Mouse (Mus musculus) heart, embryonic 11.5 days (tissue): Measurements from ENCODE around the gene Kif26b. TPM values are rescaled to one million over a fixed set of nuclear protein-coding genes. Genes with fewer than 3 reads are reported as not detected.
A peak's percentile ranks its signal among the peaks of the same experiment; 100 is the strongest.

Experiments used
- ATAC-seq: fragments of 200-750 bp; cut with Nextera tagmentation; replicated peaks from 2 replicates; pipeline ENCODE4 v1.8.0; 2017; ENCODE audit warnings: moderate library complexity; ENCODE audit not compliant: insufficient number of reproducible peaks, low FRiP score, low TSS enrichment
- H3K27ac ChIP-seq: fragments of 300-500 bp; sonication (generic); 2 replicates; pipeline ENCODE4 v1.5.1; 2014; ENCODE audit warnings: mild to moderate bottlenecking, low read depth, low read length
- H3K27me3 ChIP-seq: fragments of 300-500 bp; sonication (generic); 2 replicates; pipeline ENCODE4 v1.6.1; 2014; ENCODE audit warnings: mild to moderate bottlenecking, low read length, mixed read lengths; ENCODE audit not compliant: control insufficient read depth, insufficient read depth
- H3K36me3 ChIP-seq: fragments of 300-500 bp; sonication (generic); 2 replicates; pipeline ENCODE4 v1.6.1; 2014; ENCODE audit warnings: mild to moderate bottlenecking, low read length, moderate library complexity, mixed read lengths; ENCODE audit not compliant: control insufficient read depth, insufficient read depth
- H3K4me1 ChIP-seq: fragments of 300-500 bp; sonication (generic); 2 replicates; pipeline ENCODE4 v1.6.1; 2014; ENCODE audit warnings: low read length; ENCODE audit not compliant: control insufficient read depth, insufficient read depth
- H3K4me2 ChIP-seq: fragments of 300-500 bp; sonication (generic); 2 replicates; pipeline ENCODE4 v1.6.1; 2014; ENCODE audit warnings: mild to moderate bottlenecking, moderate library complexity
- H3K4me3 ChIP-seq: fragments of 300-500 bp; sonication (generic); 2 replicates; pipeline ENCODE4 v1.5.1; 2014; ENCODE audit warnings: low read depth, low read length
- H3K9ac ChIP-seq: fragments of 300-500 bp; sonication (generic); 2 replicates; pipeline ENCODE4 v1.6.1; 2014; ENCODE audit warnings: mild to moderate bottlenecking, low read depth, low read length, moderate library complexity
- H3K9me3 ChIP-seq: fragments of 300-500 bp; sonication (generic); replicated peaks from 2 replicates; pipeline ENCODE4 v1.6.1; 2016; ENCODE audit warnings: low read length; ENCODE audit not compliant: control insufficient read depth
- WGBS: fragments of 180-500 bp; shearing (Covaris S2); extraction: QIAGEN DNeasy Blood & Tissue Kit; methylation state at CpG from one replicate; pipeline ENCODE4 v1.1.7; 2014; ENCODE audit not compliant: insufficient replicate concordance; 5-methylcytosine and 5-hydroxymethylcytosine counted together
- polyA plus RNA-seq: library from polyadenylated mRNA; unstranded; fragments of >200 nt; fragmentation: Nextera tagmentation; extraction: Ambion mirVana; gene quantifications from 2 replicates; pipeline ENCODE4 v1.2.1, GENCODE M21; 2014

Gene Kif26b
- 16.4 and 18.9 TPM in 2 replicates for polyA plus RNA-seq

GRCm38 (mm10) chr1:178528431-178529351 is at the start of gene Kif26b:
Gene Kif26b, plus strand, starts transcription at chr1:178529125.
- Histone ChIP-seq H3K27me3 (no peaks in the 10 kb centered on the region), H3K9me3 (no peaks in the 10 kb centered on the region), H3K27ac (peak within 1 kb of the TSS; percentile 88), H3K4me2 (peak within 1 kb of the TSS; percentile 100), H3K9ac (peak within 1 kb of the TSS; percentile 86), H3K4me1 (peaks cover 18% of the 10 kb centered on the region), H3K4me3 (peak within 1 kb of the TSS; percentile 79), H3K36me3 (no peaks in the 10 kb centered on the region)
- peak; percentile 52; the same call in 1 of the 2 replicates for ATAC-seq
- WGBS, result under 1% methylated on average over 88 of the region's 92 CpGs

GRCm38 (mm10) chr1:178483854-178484253 is 45.1 kb upstream of the Kif26b start:
- no peaks in the 10 kb centered on the region for H3K36me3 ChIP-seq
- ATAC-seq, result no peak
- H3K27me3 ChIP-seq, result no peaks in the 10 kb centered on the region
- no peak overlapping the region for H3K9ac ChIP-seq
- no peak overlapping the region for H3K4me3 ChIP-seq
- no peaks in the 10 kb centered on the region for H3K9me3 ChIP-seq
- no peak overlapping the region for H3K27ac ChIP-seq
- no peak overlapping the region for H3K4me2 ChIP-seq
- H3K4me1 ChIP-seq, result peaks cover 21% of the 10 kb centered on the region

- Histone ChIP-seq H3K4me1 (peaks cover 19% of the 10 kb centered on the region), H3K4me3 (no peak overlapping the region), H3K4me2 (no peak overlapping the region), H3K27me3 (no peaks in the 10 kb centered on the region), H3K36me3 (no peaks in the 10 kb centered on the region), H3K27ac (no peak overlapping the region), H3K9me3 (no peaks in the 10 kb centered on the region), H3K9ac (no peak overlapping the region)
- whole genome bisulfite sequencing, result 71% methylated on average over 5 of the region's 5 CpGs
- ATAC-seq, result no peak
Observed at GRCm38 (mm10) chr1:178485138-178485867, 43.6 kb upstream of the Kif26b start.

DNA sequence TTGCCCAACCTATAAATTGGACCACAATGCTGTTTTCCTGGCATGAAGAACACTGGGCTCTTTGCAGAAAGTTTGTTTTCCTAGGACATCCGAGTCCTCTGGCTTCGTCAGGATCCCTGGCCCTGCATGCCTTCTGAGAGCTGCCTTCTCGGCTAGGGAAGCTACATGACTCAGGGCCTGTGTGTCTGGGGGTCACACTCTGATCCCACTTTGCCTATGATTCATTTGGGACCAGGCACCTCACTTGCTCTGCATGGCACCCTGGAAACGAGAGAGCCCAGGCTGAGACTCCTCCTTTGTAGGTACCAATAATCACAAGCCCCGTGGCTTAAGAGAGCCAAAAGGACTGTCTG is 43.1 kb upstream of the Kif26b start:
- no peaks in the 10 kb centered on the region for H3K27me3 ChIP-seq
- no peaks in the 10 kb centered on the region for H3K36me3 ChIP-seq
- H3K4me2 ChIP-seq, result no peak overlapping the region
- H3K4me1 ChIP-seq, result peaks cover 19% of the 10 kb centered on the region
- no peak overlapping the region for H3K27ac ChIP-seq
- WGBS, result 63% methylated on average over 5 of the region's 5 CpGs
- ATAC-seq, result no peak
- H3K4me3 ChIP-seq, result no peak overlapping the region
- H3K9ac ChIP-seq, result no peak overlapping the region
- H3K9me3 ChIP-seq, result no peaks in the 10 kb centered on the region

GRCm38 (mm10) chr1:178486828-178487227 is 42.1 kb upstream of the Kif26b start:
- Histone ChIP-seq H3K27ac (peak overlapping the region; percentile 43), H3K27me3 (no peaks in the 10 kb centered on the region), H3K4me3 (no peak overlapping the region; the same call in 1 of the 2 replicates), H3K4me1 (peaks cover 19% of the 10 kb centered on the region), H3K9me3 (no peaks in the 10 kb centered on the region), H3K9ac (no peak overlapping the region), H3K36me3 (no peaks in the 10 kb centered on the region), H3K4me2 (peak overlapping the region; percentile 52)
- ATAC-seq, result peak; percentile 47; the same call in 1 of the 2 replicates
- 38% methylated on average over 5 of the region's 5 CpGs for WGBS

DNA sequence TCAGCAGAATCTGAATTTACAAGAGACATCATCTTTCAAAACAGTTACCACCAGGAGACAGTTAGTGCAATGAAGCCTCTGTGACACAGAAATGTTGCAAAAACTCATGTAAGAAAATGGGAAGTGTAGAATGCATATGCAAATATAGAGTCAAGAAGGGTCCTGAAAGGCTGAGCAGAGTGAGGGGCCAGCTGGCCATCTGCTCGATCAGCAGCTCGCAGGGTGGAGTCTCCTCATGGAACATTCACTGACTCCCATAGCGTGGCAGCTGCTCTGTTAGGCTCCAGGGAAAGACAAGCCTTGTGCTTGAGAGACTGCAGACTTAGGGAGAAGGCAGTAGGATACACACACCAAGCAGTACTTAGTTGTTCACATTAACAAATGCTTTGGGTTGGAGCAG is 39.8 kb upstream of the Kif26b start:
- H3K4me2 ChIP-seq, result no peak overlapping the region
- no peak overlapping the region for H3K4me3 ChIP-seq
- no peaks in the 10 kb centered on the region for H3K27me3 ChIP-seq
- H3K36me3 ChIP-seq, result no peaks in the 10 kb centered on the region
- H3K9me3 ChIP-seq, result no peaks in the 10 kb centered on the region
- no peak overlapping the region for H3K27ac ChIP-seq
- WGBS, result 29% methylated on average over 3 of the region's 3 CpGs
- H3K9ac ChIP-seq, result no peak overlapping the region
- H3K4me1 ChIP-seq, result peaks cover 19% of the 10 kb centered on the region
- ATAC-seq, result no peak

GRCm38 (mm10) chr1:178491733-178492132 is 37.2 kb upstream of the Kif26b start:
- no peak for ATAC-seq
- no peaks in the 10 kb centered on the region for H3K9me3 ChIP-seq
- H3K27me3 ChIP-seq, result no peaks in the 10 kb centered on the region
- 77% methylated on average over 5 of the region's 5 CpGs for WGBS
- no peak overlapping the region for H3K27ac ChIP-seq
- H3K9ac ChIP-seq, result no peak overlapping the region
- H3K4me1 ChIP-seq, result peaks cover 14% of the 10 kb centered on the region
- H3K4me2 ChIP-seq, result no peak overlapping the region
- no peak overlapping the region for H3K4me3 ChIP-seq
- H3K36me3 ChIP-seq, result no peaks in the 10 kb centered on the region

DNA sequence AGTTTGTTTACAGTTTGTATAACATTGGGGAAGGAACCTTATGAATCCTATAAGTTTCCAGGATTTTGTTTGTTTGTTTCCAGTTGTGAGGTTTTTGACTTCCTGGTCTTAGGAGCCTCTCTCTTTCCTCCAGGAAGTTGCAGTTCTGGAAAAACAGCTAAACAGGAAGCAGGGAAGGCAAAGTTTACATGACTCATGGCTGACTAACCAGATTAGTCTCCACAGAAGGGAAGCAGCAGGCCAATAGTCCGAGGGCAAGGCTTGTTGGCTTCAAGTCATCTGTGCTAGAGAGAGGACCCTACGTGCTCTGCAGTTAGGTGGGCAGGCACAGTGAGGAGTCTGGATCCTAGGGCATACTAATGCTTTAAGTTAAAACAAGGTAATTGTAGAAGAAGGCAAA is 36.4 kb upstream of the Kif26b start:
- H3K36me3 ChIP-seq, result no peaks in the 10 kb centered on the region
- H3K4me3 ChIP-seq, result no peak overlapping the region
- H3K9me3 ChIP-seq, result no peaks in the 10 kb centered on the region
- H3K27me3 ChIP-seq, result no peaks in the 10 kb centered on the region
- H3K9ac ChIP-seq, result no peak overlapping the region
- WGBS, result 38% methylated on average over 2 of the region's 2 CpGs
- no peak overlapping the region for H3K4me2 ChIP-seq
- H3K4me1 ChIP-seq, result peaks cover 9% of the 10 kb centered on the region
- H3K27ac ChIP-seq, result no peak overlapping the region
- ATAC-seq, result no peak
